Mouse (Mus musculus): Measurements from ENCODE around the gene Sorbs1.
A peak's percentile ranks its signal among the peaks of the same experiment; 100 is the strongest.

The Sorbs1 gene

GRCm38 (mm10) chr19:40402155-40402963, 111.2 kb downstream of the Sorbs1 start:
- TF ChIP-seq CTCF (conservative IDR thresholded peaks at IDR 0.05; ENCODE audit: low read length) (no peak), NANOG (IDR thresholded peaks at IDR 0.05; ENCODE audit: borderline replicate concordance, low read length) (no peak), POU5F1 (IDR thresholded peaks at IDR 0.05; ENCODE audit: borderline replicate concordance, low read length) (no peak)
- Histone ChIP-seq H3K36me3 (ENCODE audit: insufficient read depth, low read length) (peaks cover 21% of the 10 kb centered on the region), H3K4me1 (replicated peaks; ENCODE audit: low read depth, low read length) (no peaks in the 10 kb centered on the region; the same call in 1 of the 2 replicates), H3K4me3 (replicated peaks; ENCODE audit: low read length) (no peak overlapping the region), H3K9me3 (ENCODE audit: low read length) (no peaks in the 10 kb centered on the region), H3K27me3 (ENCODE audit: insufficient read depth, low read length) (no peaks in the 10 kb centered on the region)

GRCm38 (mm10) chr19:40401213-40401612, 112.4 kb downstream of the Sorbs1 start:
- H3K9me3 ChIP-seq (ENCODE audit: low read length): no peaks in the 10 kb centered on the region
- H3K4me3 ChIP-seq (replicated peaks; ENCODE audit: low read length): no peak overlapping the region
- H3K4me1 ChIP-seq (replicated peaks; ENCODE audit: low read depth, low read length): peaks cover 2% of the 10 kb centered on the region; the same call in 1 of the 2 replicates
- peaks cover 21% of the 10 kb centered on the region for H3K36me3 ChIP-seq (ENCODE audit: insufficient read depth, low read length)
- TF ChIP-seq NANOG (IDR thresholded peaks at IDR 0.05; ENCODE audit: borderline replicate concordance, low read length) (no peak), CTCF (conservative IDR thresholded peaks at IDR 0.05; ENCODE audit: low read length) (no peak), POU5F1 (IDR thresholded peaks at IDR 0.05; ENCODE audit: borderline replicate concordance, low read length) (no peak)
- H3K27me3 ChIP-seq (ENCODE audit: insufficient read depth, low read length): no peaks in the 10 kb centered on the region

GRCm38 (mm10) chr19:40400426-40401030, 113.1 kb downstream of the Sorbs1 start:
- TF ChIP-seq CTCF (conservative IDR thresholded peaks at IDR 0.05; ENCODE audit: low read length) (no peak), NANOG (IDR thresholded peaks at IDR 0.05; ENCODE audit: borderline replicate concordance, low read length) (no peak), POU5F1 (IDR thresholded peaks at IDR 0.05; ENCODE audit: borderline replicate concordance, low read length) (no peak)

GRCm38 (mm10) chr19:40395757-40396661, 117.6 kb downstream of the Sorbs1 start:
- TF ChIP-seq NANOG (IDR thresholded peaks at IDR 0.05; ENCODE audit: borderline replicate concordance, low read length) (0 out of 2 replicates have a peak, but pooled peaks have one; percentile 8), POU5F1 (IDR thresholded peaks at IDR 0.05; ENCODE audit: borderline replicate concordance, low read length) (no peak)

More at GRCm38 (mm10) chr19:40400426-40401030, 113.1 kb downstream of the Sorbs1 start:
- H3K36me3 ChIP-seq (ENCODE audit: insufficient read depth, low read length): peaks cover 21% of the 10 kb centered on the region
- H3K27me3 ChIP-seq (ENCODE audit: insufficient read depth, low read length): no peaks in the 10 kb centered on the region
- H3K9me3 ChIP-seq (ENCODE audit: low read length): no peaks in the 10 kb centered on the region
- peaks cover 9% of the 10 kb centered on the region for H3K4me1 ChIP-seq (replicated peaks; ENCODE audit: low read depth, low read length)
- no peak overlapping the region for H3K4me3 ChIP-seq (replicated peaks; ENCODE audit: low read length)

GRCm38 (mm10) chr19:40395321-40395695, 118.3 kb downstream of the Sorbs1 start:
- no peaks in the 10 kb centered on the region for H3K27me3 ChIP-seq (ENCODE audit: insufficient read depth, low read length)
- peaks cover 21% of the 10 kb centered on the region for H3K4me1 ChIP-seq (replicated peaks; ENCODE audit: low read depth, low read length)
- peaks cover 19% of the 10 kb centered on the region for H3K36me3 ChIP-seq (ENCODE audit: insufficient read depth, low read length)
- TF ChIP-seq POU5F1 (IDR thresholded peaks at IDR 0.05; ENCODE audit: borderline replicate concordance, low read length) (no peak), CTCF (conservative IDR thresholded peaks at IDR 0.05; ENCODE audit: low read length) (no peak), NANOG (IDR thresholded peaks at IDR 0.05; ENCODE audit: borderline replicate concordance, low read length) (no peak)
- no peaks in the 10 kb centered on the region for H3K9me3 ChIP-seq (ENCODE audit: low read length)
- no peak overlapping the region for H3K4me3 ChIP-seq (replicated peaks; ENCODE audit: low read length)

More at GRCm38 (mm10) chr19:40395757-40396661, 117.6 kb downstream of the Sorbs1 start:
- no peaks in the 10 kb centered on the region for H3K27me3 ChIP-seq (ENCODE audit: insufficient read depth, low read length)
- peaks cover 21% of the 10 kb centered on the region for H3K4me1 ChIP-seq (replicated peaks; ENCODE audit: low read depth, low read length)
- peaks cover 19% of the 10 kb centered on the region for H3K36me3 ChIP-seq (ENCODE audit: insufficient read depth, low read length)
- no peak overlapping the region for H3K4me3 ChIP-seq (replicated peaks; ENCODE audit: low read length)
- no peaks in the 10 kb centered on the region for H3K9me3 ChIP-seq (ENCODE audit: low read length)

- H3K36me3 ChIP-seq (ENCODE audit: insufficient read depth, low read length): peaks cover 19% of the 10 kb centered on the region
- no peak overlapping the region for H3K4me3 ChIP-seq (replicated peaks; ENCODE audit: low read length)
- no peaks in the 10 kb centered on the region for H3K27me3 ChIP-seq (ENCODE audit: insufficient read depth, low read length)
- peaks cover 21% of the 10 kb centered on the region for H3K4me1 ChIP-seq (replicated peaks; ENCODE audit: low read depth, low read length)
- no peak for TF ChIP-seq NANOG (IDR thresholded peaks at IDR 0.05; ENCODE audit: borderline replicate concordance, low read length)
- TF ChIP-seq CTCF (conservative IDR thresholded peaks at IDR 0.05; ENCODE audit: low read length): no peak
- TF ChIP-seq POU5F1 (IDR thresholded peaks at IDR 0.05; ENCODE audit: borderline replicate concordance, low read length): no peak
- no peaks in the 10 kb centered on the region for H3K9me3 ChIP-seq (ENCODE audit: low read length)
Observed at GRCm38 (mm10) chr19:40394555-40395320, 118.8 kb downstream of the Sorbs1 start.

- TF ChIP-seq NANOG (IDR thresholded peaks at IDR 0.05; ENCODE audit: borderline replicate concordance, low read length) (no peak), CTCF (conservative IDR thresholded peaks at IDR 0.05; ENCODE audit: low read length) (no peak), POU5F1 (IDR thresholded peaks at IDR 0.05; ENCODE audit: borderline replicate concordance, low read length) (no peak)
- Histone ChIP-seq H3K4me3 (replicated peaks; ENCODE audit: low read length) (no peak overlapping the region), H3K4me1 (replicated peaks; ENCODE audit: low read depth, low read length) (peaks cover 21% of the 10 kb centered on the region), H3K9me3 (ENCODE audit: low read length) (no peaks in the 10 kb centered on the region), H3K36me3 (ENCODE audit: insufficient read depth, low read length) (peaks cover 9% of the 10 kb centered on the region), H3K27me3 (ENCODE audit: insufficient read depth, low read length) (no peaks in the 10 kb centered on the region)
Observed at GRCm38 (mm10) chr19:40392795-40393392, 120.7 kb downstream of the Sorbs1 start.

Data from E14TG2a.4 (cell line).